Mouse (Mus musculus) intestine, embryonic 16.5 days (tissue): ENCODE measurements around the gene Tnr. TPM values are rescaled to one million over a fixed set of nuclear protein-coding genes. Genes with fewer than 3 reads are reported as not detected.

Experiments used
- ATAC-seq: fragments of 200-750 bp; cut with Nextera tagmentation; 2 replicates; pipeline ENCODE4 v1.8.0; 2017; ENCODE audit warnings: moderate TSS enrichment, moderate library complexity
- H3K27ac ChIP-seq: fragments of 300-500 bp; sonication (generic); 2 replicates; pipeline ENCODE4 v1.5.1; 2014; ENCODE audit warnings: mild to moderate bottlenecking, low read length
- H3K27me3 ChIP-seq: fragments of 300-500 bp; sonication (generic); replicated peaks from 2 replicates; pipeline ENCODE4 v1.6.1; 2014; ENCODE audit warnings: low read length, control low read depth, mixed read lengths; ENCODE audit not compliant: control insufficient read depth, insufficient read depth
- H3K36me3 ChIP-seq: fragments of 300-500 bp; sonication (generic); 2 replicates; pipeline ENCODE4 v1.6.1; 2014; ENCODE audit warnings: low read length, control low read depth; ENCODE audit not compliant: control insufficient read depth, insufficient read depth
- H3K4me1 ChIP-seq: fragments of 300-500 bp; sonication (generic); 2 replicates; pipeline ENCODE4 v1.6.1; 2014; ENCODE audit warnings: low read length, control low read depth, mixed read lengths; ENCODE audit not compliant: control insufficient read depth, insufficient read depth
- H3K4me2 ChIP-seq: fragments of 300-500 bp; sonication (generic); 2 replicates; pipeline ENCODE4 v1.6.1; 2014; ENCODE audit warnings: low read depth, low read length, control low read depth
- H3K4me3 ChIP-seq: fragments of 300-500 bp; sonication (generic); 2 replicates; pipeline ENCODE4 v1.5.1; 2014; ENCODE audit warnings: mild to moderate bottlenecking, low read length
- H3K9ac ChIP-seq: fragments of 300-500 bp; sonication (generic); 2 replicates; pipeline ENCODE4 v1.6.1; 2014; ENCODE audit warnings: low read depth, low read length
- H3K9me3 ChIP-seq: fragments of 300-500 bp; sonication (generic); 2 replicates; pipeline ENCODE4 v1.6.1; 2016; ENCODE audit warnings: low read length, control low read depth; ENCODE audit not compliant: control insufficient read depth
- WGBS: fragments of 180-500 bp; shearing (Covaris S2); extraction: QIAGEN DNeasy Blood & Tissue Kit; methylation state at CpG from one replicate; pipeline ENCODE4 v1.1.7; 2014; 5-methylcytosine and 5-hydroxymethylcytosine counted together
- polyA plus RNA-seq: library from polyadenylated mRNA; unstranded; fragments of >200 nt; fragmentation: Nextera tagmentation; extraction: Ambion mirVana; gene quantifications from 2 replicates; pipeline ENCODE4 v1.2.1, GENCODE M21; 2015

Tnr gene
- polyA plus RNA-seq, 1 experiment from 2014 or later = 0.20 TPM

- H3K4me3 ChIP-seq = no peak overlapping the region
- WGBS = 54% methylated on average over 2 of the region's 2 CpGs
- no peak for ATAC-seq
- no peak overlapping the region for H3K9ac ChIP-seq
- no peaks in the 10 kb centered on the region for H3K9me3 ChIP-seq
- no peak overlapping the region for H3K27ac ChIP-seq
- H3K4me1 ChIP-seq = no peaks in the 10 kb centered on the region
- no peaks in the 10 kb centered on the region for H3K36me3 ChIP-seq
- no peak overlapping the region for H3K4me2 ChIP-seq
- no peaks in the 10 kb centered on the region for H3K27me3 ChIP-seq
These were observed 52.7 kb downstream of the Tnr start for GRCm38 (mm10) chr1:159576246-159576645.

GRCm38 (mm10) chr1:159578391-159578790, 54.8 kb downstream of the Tnr start:
- no peaks in the 10 kb centered on the region for H3K9me3 ChIP-seq
- H3K4me1 ChIP-seq = no peaks in the 10 kb centered on the region
- no peak overlapping the region for H3K4me3 ChIP-seq
- WGBS = 51% methylated on average over 3 of the region's 3 CpGs
- H3K36me3 ChIP-seq = no peaks in the 10 kb centered on the region
- no peak overlapping the region for H3K27ac ChIP-seq
- no peak overlapping the region for H3K4me2 ChIP-seq
- H3K27me3 ChIP-seq = no peaks in the 10 kb centered on the region
- no peak overlapping the region for H3K9ac ChIP-seq
- ATAC-seq = no peak

- H3K4me1 ChIP-seq = no peaks in the 10 kb centered on the region
- H3K9me3 ChIP-seq = no peaks in the 10 kb centered on the region
- ATAC-seq = no peak
- H3K9ac ChIP-seq = no peak overlapping the region
- no peaks in the 10 kb centered on the region for H3K36me3 ChIP-seq
- H3K27me3 ChIP-seq = no peaks in the 10 kb centered on the region
- H3K4me3 ChIP-seq = no peak overlapping the region
- WGBS = 61% methylated on average over 8 of the region's 8 CpGs
- no peak overlapping the region for H3K4me2 ChIP-seq
- no peak overlapping the region for H3K27ac ChIP-seq
These were observed 56.9 kb downstream of the Tnr start for GRCm38 (mm10) chr1:159580335-159580921.

GRCm38 (mm10) chr1:159583877-159584276, 60.3 kb downstream of the Tnr start:
- Histone ChIP-seq H3K4me1 (no peaks in the 10 kb centered on the region), H3K9me3 (no peaks in the 10 kb centered on the region), H3K4me3 (no peak overlapping the region), H3K27me3 (no peaks in the 10 kb centered on the region), H3K36me3 (no peaks in the 10 kb centered on the region), H3K9ac (no peak overlapping the region), H3K27ac (no peak overlapping the region), H3K4me2 (no peak overlapping the region)
- WGBS = 69% methylated on average over 4 of the region's 4 CpGs
- ATAC-seq = no peak

- no peaks in the 10 kb centered on the region for H3K9me3 ChIP-seq
- no peak overlapping the region for H3K4me2 ChIP-seq
- 72% methylated on average over 2 of the region's 2 CpGs for WGBS
- no peaks in the 10 kb centered on the region for H3K27me3 ChIP-seq
- H3K4me1 ChIP-seq = no peaks in the 10 kb centered on the region
- H3K9ac ChIP-seq = no peak overlapping the region
- H3K4me3 ChIP-seq = no peak overlapping the region
- H3K27ac ChIP-seq = no peak overlapping the region
- H3K36me3 ChIP-seq = no peaks in the 10 kb centered on the region
- ATAC-seq = no peak
These were observed 65.2 kb downstream of the Tnr start for GRCm38 (mm10) chr1:159588741-159589140.

- Histone ChIP-seq H3K4me1 (no peaks in the 10 kb centered on the region), H3K9me3 (no peaks in the 10 kb centered on the region), H3K27ac (no peak overlapping the region), H3K4me3 (no peak overlapping the region), H3K4me2 (no peak overlapping the region), H3K9ac (no peak overlapping the region), H3K27me3 (no peaks in the 10 kb centered on the region), H3K36me3 (no peaks in the 10 kb centered on the region)
- ATAC-seq = no peak
- WGBS = 87% methylated on average over 14 of the region's 14 CpGs
These were observed 70.8 kb downstream of the Tnr start for GRCm38 (mm10) chr1:159594099-159595058.

- no peak for ATAC-seq
- no peaks in the 10 kb centered on the region for H3K9me3 ChIP-seq
- H3K4me3 ChIP-seq = no peak overlapping the region
- H3K4me2 ChIP-seq = no peak overlapping the region
- H3K4me1 ChIP-seq = no peaks in the 10 kb centered on the region
- no peak overlapping the region for H3K27ac ChIP-seq
- no peak overlapping the region for H3K9ac ChIP-seq
- H3K36me3 ChIP-seq = no peaks in the 10 kb centered on the region
- 72% methylated on average over 3 of the region's 3 CpGs for WGBS
- H3K27me3 ChIP-seq = no peaks in the 10 kb centered on the region
These were observed 72.2 kb downstream of the Tnr start for GRCm38 (mm10) chr1:159595729-159596128.

GRCm38 (mm10) chr1:159596640-159597039, 73.1 kb downstream of the Tnr start:
- H3K36me3 ChIP-seq = no peaks in the 10 kb centered on the region
- H3K9me3 ChIP-seq = no peaks in the 10 kb centered on the region
- H3K27me3 ChIP-seq = no peaks in the 10 kb centered on the region
- no peak for ATAC-seq
- 43% methylated on average over 2 of the region's 2 CpGs for WGBS
- no peak overlapping the region for H3K9ac ChIP-seq
- no peak overlapping the region for H3K4me3 ChIP-seq
- no peaks in the 10 kb centered on the region for H3K4me1 ChIP-seq
- H3K27ac ChIP-seq = no peak overlapping the region
- H3K4me2 ChIP-seq = no peak overlapping the region

GRCm38 (mm10) chr1:159613561-159613960, 90.0 kb downstream of the Tnr start:
- 86% methylated on average over 4 of the region's 4 CpGs for WGBS
- no peak overlapping the region for H3K27ac ChIP-seq
- ATAC-seq = no peak
- H3K36me3 ChIP-seq = no peaks in the 10 kb centered on the region
- H3K4me2 ChIP-seq = no peak overlapping the region
- no peaks in the 10 kb centered on the region for H3K9me3 ChIP-seq
- H3K4me3 ChIP-seq = no peak overlapping the region
- H3K9ac ChIP-seq = no peak overlapping the region
- no peaks in the 10 kb centered on the region for H3K27me3 ChIP-seq
- no peaks in the 10 kb centered on the region for H3K4me1 ChIP-seq
